In genomic region chr13:99239741-99240140, GRCm38 (mm10) we compare ENCODE assay signal across 7 mouse cellular contexts. TPM values are rescaled to one million over a fixed set of nuclear protein-coding genes. Genes with fewer than 3 reads are reported as not detected.
DNase-seq lines count a peak whose midpoint lies in the region; ATAC-seq and TF ChIP-seq lines count a peak whose summit lies in the region.

No protein-coding gene starts in this region.

- H3K4me3 ChIP-seq in hindbrain, embryonic 13.5 days, result no peak overlapping the region
- H3K4me3 ChIP-seq in hindbrain, embryonic 14.5 days (replicated peaks; ENCODE audit: low read length), result no peak overlapping the region
- H3K4me3 ChIP-seq in testis, adult 2 months (ENCODE audit: control insufficient read depth, low read depth, low read length), result no peak overlapping the region
- no peak overlapping the region for H3K4me3 ChIP-seq in limb, embryonic 12.5 days (replicated peaks)

- H3K36me3 ChIP-seq in hindbrain, embryonic 13.5 days, result no peaks in the 10 kb centered on the region
- H3K36me3 ChIP-seq in hindbrain, embryonic 14.5 days (replicated peaks; ENCODE audit: control insufficient read depth, insufficient read depth), result no peaks in the 10 kb centered on the region
- H3K36me3 ChIP-seq in testis, adult 2 months (ENCODE audit: control insufficient read depth, insufficient read depth, low read length), result no peaks in the 10 kb centered on the region
- no peaks in the 10 kb centered on the region for H3K36me3 ChIP-seq in limb, embryonic 12.5 days

- H3K27ac ChIP-seq in hindbrain, embryonic 13.5 days, result peak overlapping the region; percentile 72
- no peak overlapping the region; the same call in 1 of the 2 replicates for H3K27ac ChIP-seq in hindbrain, embryonic 14.5 days
- peak overlapping the region; percentile 75 for H3K27ac ChIP-seq in testis, adult 2 months (ENCODE audit: control insufficient read depth, insufficient read depth, low read depth, low read length)
- H3K27ac ChIP-seq in limb, embryonic 12.5 days, result peak overlapping the region; percentile 51; the same call in 1 of the 2 replicates

- WGBS in hindbrain, embryonic 13.5 days, result 15% methylated on average over 6 of the region's 6 CpGs
- WGBS in hindbrain, embryonic 14.5 days, result 20% methylated on average over 6 of the region's 6 CpGs
- WGBS in limb, embryonic 12.5 days, result 21% methylated on average over 6 of the region's 6 CpGs

- H3K4me1 ChIP-seq in hindbrain, embryonic 13.5 days (replicated peaks), result peaks cover 15% of the 10 kb centered on the region
- peaks cover 17% of the 10 kb centered on the region; the same call in 1 of the 2 replicates for H3K4me1 ChIP-seq in hindbrain, embryonic 14.5 days (replicated peaks; ENCODE audit: control insufficient read depth, insufficient read depth, low read length)
- peaks cover 2% of the 10 kb centered on the region; the same call in 1 of the 2 replicates for H3K4me1 ChIP-seq in testis, adult 2 months (ENCODE audit: control insufficient read depth, insufficient read depth, low read length)
- H3K4me1 ChIP-seq in limb, embryonic 12.5 days (replicated peaks), result peaks cover 35% of the 10 kb centered on the region

- no peak for ATAC-seq in hindbrain, embryonic 13.5 days (ENCODE audit: low FRiP score)
- no peak for ATAC-seq in hindbrain, embryonic 14.5 days (ENCODE audit: low FRiP score)
- ATAC-seq in limb, embryonic 12.5 days (ENCODE audit: insufficient number of reproducible peaks, insufficient read depth, low FRiP score, low TSS enrichment, low read depth), result no peak

- H3K27me3 ChIP-seq in hindbrain, embryonic 13.5 days, result no peaks in the 10 kb centered on the region
- H3K27me3 ChIP-seq in hindbrain, embryonic 14.5 days (ENCODE audit: control insufficient read depth, insufficient read depth, low read length), result no peaks in the 10 kb centered on the region
- no peaks in the 10 kb centered on the region for H3K27me3 ChIP-seq in testis, adult 2 months (ENCODE audit: control insufficient read depth, insufficient read depth, low read length)
- H3K27me3 ChIP-seq in limb, embryonic 12.5 days, result no peaks in the 10 kb centered on the region

- no peak overlapping the region for H3K9ac ChIP-seq in hindbrain, embryonic 13.5 days
- no peak overlapping the region for H3K9ac ChIP-seq in hindbrain, embryonic 14.5 days
- H3K9ac ChIP-seq in limb, embryonic 12.5 days (replicated peaks), result no peak overlapping the region

- no peak for TF ChIP-seq CTCF in testis, adult 2 months (IDR thresholded peaks at IDR 0.05; ENCODE audit: control insufficient read depth, insufficient read depth, insufficient replicate concordance, low read depth, low read length)

- TF ChIP-seq POLR2A in testis, adult 2 months (IDR thresholded peaks at IDR 0.05; ENCODE audit: control insufficient read depth, low read depth, low read length), result no peak

- H3K4me2 ChIP-seq in hindbrain, embryonic 13.5 days, result no peak overlapping the region
- H3K4me2 ChIP-seq in hindbrain, embryonic 14.5 days (replicated peaks), result no peak overlapping the region
- H3K4me2 ChIP-seq in limb, embryonic 12.5 days, result no peak overlapping the region

- H3K9me3 ChIP-seq in hindbrain, embryonic 13.5 days, result no peaks in the 10 kb centered on the region
- no peaks in the 10 kb centered on the region for H3K9me3 ChIP-seq in hindbrain, embryonic 14.5 days (ENCODE audit: control insufficient read depth, low read length)
- no peaks in the 10 kb centered on the region for H3K9me3 ChIP-seq in limb, embryonic 12.5 days

- DNase-seq in hindbrain, embryonic 14.5 days (ENCODE audit: low spot score), result no peak
- DNase-seq in testis, postnatal 10 days (ENCODE audit: low spot score), result no peak
- DNase-seq in urinary bladder, postnatal 10 days (ENCODE audit: low spot score), result no peak
- no peak for DNase-seq in urinary bladder, postnatal 25 days (ENCODE audit: low spot score)

RNA-seq across cellular contexts. Expression of gene Zfp366, which starts 55.1 kb away (rescaled TPM):
- 0.64 and 0.72 TPM in 2 replicates for polyA plus RNA-seq in hindbrain, embryonic 13.5 days (2015; fragmentation: Nextera tagmentation; extraction: Ambion mirVana)
- 0.78 and 1.3 TPM in 2 replicates for polyA plus RNA-seq in hindbrain, embryonic 14.5 days (2014; fragmentation: Nextera tagmentation; extraction: Ambion mirVana)
- polyA plus RNA-seq in testis, adult 2 months (2012; rRNA removed), result 0.20 and 0.25 TPM in 2 replicates
- 0.38 and 0.49 TPM in 2 replicates for polyA plus RNA-seq in limb, embryonic 12.5 days (2016; fragmentation: Nextera tagmentation; extraction: Ambion mirVana)
